Mouse (Mus musculus) liver, adult 2 months (tissue): ENCODE measurements around the gene Epb41l1.

Experiments
- CTCF ChIP-seq: fragments of 200-500 bp; IDR thresholded peaks from 2 replicates; pipeline ENCODE4 v1.5.1; 2011; ENCODE audit warnings: low read depth, low read length, control low read depth
- POLR2A ChIP-seq: fragments of 200-500 bp; IDR thresholded peaks from 2 replicates; pipeline ENCODE4 v1.6.1; 2011; ENCODE audit warnings: low read length, control low read depth; ENCODE audit not compliant: insufficient read depth; ENCODE audit errors: extremely low read depth

- no peak for TF ChIP-seq CTCF
- TF ChIP-seq POLR2A, result no peak
These were observed 9.1 kb downstream of the Epb41l1 start for GRCm38 (mm10) chr2:156429836-156430235.
